Mouse (Mus musculus): Measurements from ENCODE around the gene Tmem132b.
A peak's percentile ranks its signal among the peaks of the same experiment; 100 is the strongest.

Gene Tmem132b

GRCm38 (mm10) chr5:125794318-125794717, 262.7 kb downstream of the Tmem132b start:
- no peak for DNase-seq

GRCm38 (mm10) chr5:125799622-125800021, 268.0 kb downstream of the Tmem132b start:
- no peak for DNase-seq

GRCm38 (mm10) chr5:125800025-125800424, 268.5 kb downstream of the Tmem132b start:
- DNase-seq, result peak; percentile 16

- DNase-seq, result no peak
Measured at GRCm38 (mm10) chr5:125802801-125803200, 271.2 kb downstream of the Tmem132b start.

GRCm38 (mm10) chr5:125805327-125805726, 273.8 kb downstream of the Tmem132b start:
- DNase-seq, result no peak

- no peak for DNase-seq
Measured at GRCm38 (mm10) chr5:125807861-125808260, 276.3 kb downstream of the Tmem132b start.

- DNase-seq, result no peak
Measured at GRCm38 (mm10) chr5:125829342-125829741, 297.8 kb downstream of the Tmem132b start.

- no peak for DNase-seq
Measured at GRCm38 (mm10) chr5:125835890-125836289, 304.3 kb downstream of the Tmem132b start.

- DNase-seq, result no peak
Measured at GRCm38 (mm10) chr5:125836761-125837160, 305.2 kb downstream of the Tmem132b start.
